Mouse (Mus musculus) bone marrow macrophage, adult 2 months (primary cell): Measurements from ENCODE around the gene Tpm4.

Source experiments
- CTCF ChIP-seq: IDR thresholded peaks from 2 replicates; pipeline ENCODE4 v1.5.1; 2012; ENCODE audit warnings: low read depth, mild to moderate bottlenecking, low read length, moderate library complexity
- POLR2A ChIP-seq: IDR thresholded peaks from 2 replicates; pipeline ENCODE4 v1.6.1; 2012; ENCODE audit warnings: mild to moderate bottlenecking, low read depth, low read length, borderline replicate concordance

DNA sequence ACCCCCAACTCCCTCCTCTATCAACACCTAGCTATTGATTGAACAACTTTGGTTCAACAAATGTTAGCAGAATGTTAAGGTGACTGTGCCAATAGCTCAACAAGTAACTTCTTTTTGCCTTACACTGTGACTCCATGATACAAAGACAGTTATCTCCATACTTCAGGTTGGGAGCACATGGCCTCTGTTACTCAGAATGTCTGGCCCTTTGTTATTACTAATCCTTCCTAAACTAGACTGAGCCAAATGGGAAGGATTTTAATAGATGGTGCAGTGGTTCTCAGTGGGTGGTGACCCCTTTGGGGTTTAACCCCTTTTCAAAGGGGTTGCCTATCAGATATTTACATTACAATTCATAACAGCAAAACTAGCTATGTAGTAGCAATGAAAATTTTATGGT lies 18.6 kb downstream of the Tpm4 start:
- TF ChIP-seq POLR2A (no peak), CTCF (no peak)
